Mouse (Mus musculus): ENCODE results near the gene Fndc9.
A peak's percentile ranks its signal among the peaks of the same experiment; 100 is the strongest.

The Fndc9 gene

DNA sequence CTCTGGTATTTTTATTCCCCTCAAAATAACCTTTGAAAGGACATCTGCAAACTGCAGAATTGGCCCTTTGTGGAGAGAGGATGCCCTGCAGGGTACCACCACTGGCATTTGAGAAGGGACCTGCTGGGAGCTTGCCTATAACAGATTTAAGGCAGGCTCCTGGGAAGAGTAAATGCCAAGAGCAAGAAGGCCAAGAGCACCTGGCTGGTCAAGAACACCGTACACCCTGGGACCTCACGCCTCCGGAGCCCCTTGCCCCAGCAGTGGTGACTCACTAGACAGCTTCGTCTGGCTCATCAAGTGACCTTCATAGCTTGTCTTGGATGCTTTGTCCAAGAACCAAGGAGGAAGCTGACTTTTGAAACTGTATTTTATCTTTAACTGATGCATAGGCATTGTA is 2.5 kb upstream of the Fndc9 start:
- DNase-seq (ENCODE audit: extremely low spot score, low read depth, low spot score): no peak

DNA sequence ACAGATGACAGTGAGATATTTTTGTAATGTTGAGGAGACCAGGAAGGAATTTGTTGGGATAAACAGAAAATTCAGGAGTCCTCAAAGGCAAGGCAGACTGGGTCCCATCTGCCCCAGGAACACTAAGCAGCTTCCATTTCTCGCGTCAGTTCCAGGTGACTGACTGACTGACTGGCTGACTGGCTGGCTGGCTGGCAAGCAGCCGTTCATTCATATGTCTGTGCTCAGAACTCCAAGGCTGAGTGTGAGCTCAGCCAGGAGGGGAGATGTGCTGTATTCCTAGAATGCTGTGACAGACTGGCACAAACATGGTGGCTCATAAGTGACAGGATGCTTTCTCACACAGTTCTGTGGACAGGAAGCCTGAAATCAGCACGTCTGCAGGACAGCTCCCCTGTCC is 1.4 kb upstream of the Fndc9 start:
- no peak for DNase-seq (ENCODE audit: extremely low spot score, low read depth, low spot score)

- DNase-seq (ENCODE audit: extremely low spot score, low read depth, low spot score): peak; percentile 20
Measured at GRCm38 (mm10) chr11:46236976-46237375, 1.6 kb downstream of the Fndc9 start.

DNA sequence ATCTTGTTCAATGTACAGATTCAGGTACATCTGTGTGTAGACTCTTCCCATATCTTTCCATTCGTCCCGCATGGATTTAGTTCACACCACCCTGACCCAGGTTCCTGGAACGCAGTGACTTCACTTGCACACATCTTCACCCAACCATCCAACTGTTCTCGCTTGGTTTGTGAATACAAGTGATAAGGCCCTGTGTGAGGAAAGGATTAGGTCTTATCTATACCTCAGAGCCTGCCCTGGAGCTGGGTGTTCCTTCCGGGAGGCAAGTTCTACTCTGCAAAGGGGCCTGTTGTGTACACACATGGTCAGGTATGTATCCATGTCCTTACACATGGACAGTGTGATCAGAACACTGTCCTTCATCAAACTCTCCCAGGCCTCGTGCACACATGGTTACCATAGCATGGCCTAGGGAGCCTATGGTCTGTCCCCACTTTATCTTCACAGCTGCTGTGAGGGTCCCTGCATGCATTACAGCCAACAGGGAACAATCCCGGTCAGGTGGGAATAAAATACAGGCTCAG is 5.9 kb downstream of the Fndc9 start:
- no peak for DNase-seq (ENCODE audit: extremely low spot score, low read depth, low spot score)

DNA sequence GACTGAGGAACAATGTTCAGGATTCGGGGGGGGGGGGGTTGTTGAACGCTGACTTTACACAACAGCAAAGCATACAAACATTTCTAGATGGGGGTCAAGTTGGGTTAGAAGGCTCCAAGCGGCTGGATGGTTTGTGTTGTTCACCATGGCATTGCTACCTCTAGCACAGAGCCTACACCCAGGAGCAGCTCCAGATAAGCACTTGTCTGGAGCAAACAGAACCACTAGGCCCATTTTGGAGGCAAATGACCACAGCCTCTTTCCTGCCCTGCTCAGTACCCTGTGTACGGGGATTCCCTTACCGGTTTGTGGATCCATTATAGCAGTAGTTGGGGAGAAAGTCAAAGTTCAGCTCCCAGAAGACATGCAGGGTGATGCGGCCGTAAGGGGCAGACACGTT is 6.7 kb downstream of the Fndc9 start:
- DNase-seq (ENCODE audit: extremely low spot score, low read depth, low spot score): no peak

- DNase-seq (ENCODE audit: extremely low spot score, low read depth, low spot score): no peak
Measured at GRCm38 (mm10) chr11:46244731-46245604, 9.6 kb downstream of the Fndc9 start.

DNA sequence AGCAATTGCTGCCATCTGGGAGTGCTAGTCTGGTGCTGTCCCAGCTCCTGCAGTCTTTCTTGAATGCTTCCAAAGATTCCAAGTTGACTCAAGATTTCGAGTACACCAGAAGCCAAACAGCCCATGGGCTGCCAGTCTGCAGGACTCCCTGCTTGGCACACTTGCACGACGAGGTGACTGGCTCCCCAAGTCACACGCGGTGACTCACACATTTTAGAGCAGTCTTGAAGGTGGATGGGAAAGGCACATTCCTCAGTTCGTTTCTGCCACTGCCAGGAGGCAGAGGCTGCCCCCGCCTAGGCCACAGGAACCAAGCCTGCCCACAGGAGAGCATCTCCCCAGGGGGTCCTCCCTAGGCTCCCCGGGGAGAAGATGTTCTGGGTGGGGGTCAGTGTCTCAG is 10.6 kb downstream of the Fndc9 start:
- DNase-seq (ENCODE audit: extremely low spot score, low read depth, low spot score): no peak

- DNase-seq (ENCODE audit: extremely low spot score, low read depth, low spot score): no peak
Measured at GRCm38 (mm10) chr11:46246393-46246792, 11.1 kb downstream of the Fndc9 start.

DNA sequence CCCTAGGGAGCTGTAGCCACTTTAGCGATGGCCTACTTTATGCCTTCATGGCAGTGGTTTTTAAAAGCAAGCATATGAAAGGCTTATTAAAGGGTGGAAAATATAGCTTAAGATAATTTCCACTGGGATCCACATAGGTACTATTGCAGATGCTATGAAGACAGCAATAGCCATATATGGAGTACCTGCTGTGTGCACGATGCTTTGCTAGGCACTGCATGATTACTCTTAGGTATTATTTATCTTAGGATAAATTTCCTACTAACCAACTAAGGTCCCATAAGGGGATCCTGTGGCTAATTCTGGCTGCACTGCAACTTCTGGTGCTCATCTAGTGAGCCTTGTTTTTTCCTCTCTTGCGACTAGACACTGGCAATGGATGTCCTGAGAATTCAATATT is 13.0 kb downstream of the Fndc9 start:
- DNase-seq (ENCODE audit: extremely low spot score, low read depth, low spot score): no peak

DNA sequence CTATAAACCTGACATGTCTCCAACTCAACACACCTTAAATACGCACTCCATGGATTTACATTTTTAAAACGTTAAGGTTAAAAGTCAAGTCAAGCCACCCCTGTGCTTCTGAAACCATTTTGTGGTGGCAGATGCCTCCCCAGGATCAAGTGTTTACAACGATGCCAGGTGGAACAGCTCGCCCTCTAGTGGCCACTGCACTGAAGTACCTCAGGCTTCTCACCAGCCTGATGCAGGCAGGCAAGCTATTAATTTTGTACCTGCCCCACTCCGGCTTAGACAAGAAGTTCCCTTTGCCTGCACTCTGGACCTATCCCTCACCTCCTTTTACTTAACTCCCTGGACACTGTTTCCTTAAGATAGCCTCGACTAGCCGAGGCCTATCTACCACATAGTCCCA is 16.7 kb downstream of the Fndc9 start:
- peak; percentile 14 for DNase-seq (ENCODE audit: extremely low spot score, low read depth, low spot score)

DNA sequence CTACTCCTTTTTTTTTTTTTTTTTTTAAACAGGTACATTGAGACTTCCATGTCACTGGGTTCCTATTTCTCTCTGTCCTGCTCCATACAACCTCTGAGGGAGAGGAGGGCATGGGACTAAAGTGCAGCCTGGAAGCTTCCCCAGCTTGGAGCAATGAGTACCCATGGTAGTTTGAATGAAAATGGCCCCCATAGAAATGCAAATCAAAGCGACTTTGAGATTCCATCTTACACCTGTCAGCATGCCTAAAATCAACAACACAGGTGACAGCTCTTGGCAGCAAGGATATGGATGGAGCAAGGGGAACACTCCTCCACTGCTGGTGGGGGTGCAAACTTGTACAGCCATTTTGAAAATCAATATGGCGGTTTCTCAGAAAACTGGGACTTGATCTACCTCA is 20.0 kb downstream of the Fndc9 start:
- DNase-seq (ENCODE audit: extremely low spot score, low read depth, low spot score): no peak

DNA sequence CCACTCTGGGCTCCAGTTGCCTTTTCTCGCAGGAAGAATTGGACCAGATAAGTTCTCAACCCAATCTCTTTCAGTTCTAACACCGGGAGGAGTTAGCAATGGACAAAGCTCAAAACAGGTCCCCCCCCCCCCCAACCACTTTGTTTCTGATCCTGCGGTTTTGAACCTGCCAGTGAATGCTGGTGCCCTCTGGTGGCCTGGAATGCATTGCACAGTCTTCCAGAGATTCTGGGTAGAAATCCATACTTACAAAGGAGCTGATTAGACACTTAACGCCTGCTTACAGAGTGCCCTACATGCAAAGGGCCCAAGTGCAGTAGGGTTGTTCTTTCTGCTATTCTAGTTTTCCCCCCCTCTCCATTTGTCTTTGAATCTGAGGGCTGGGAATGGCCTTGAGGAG is 22.9 kb downstream of the Fndc9 start:
- DNase-seq (ENCODE audit: extremely low spot score, low read depth, low spot score): no peak

DNA sequence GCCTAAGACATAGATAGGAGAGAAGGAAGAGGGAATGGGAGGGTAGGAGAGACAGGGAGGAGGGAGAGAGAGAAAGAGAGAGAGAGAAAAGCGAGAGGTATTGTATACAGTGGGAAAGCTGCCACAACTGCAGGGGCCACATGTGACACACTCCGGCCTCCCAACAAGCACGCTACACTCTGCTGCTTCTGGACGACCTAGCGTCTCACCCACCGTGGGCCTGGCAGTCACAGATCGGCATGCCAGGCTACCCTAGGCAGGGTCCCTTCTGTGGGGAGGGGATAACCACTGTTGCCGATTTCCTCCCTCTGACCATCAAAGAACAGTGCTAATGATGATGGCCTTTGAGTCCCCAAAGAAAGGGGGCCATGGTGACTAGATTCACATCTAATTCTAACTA is 23.4 kb downstream of the Fndc9 start:
- DNase-seq (ENCODE audit: extremely low spot score, low read depth, low spot score): no peak

- no peak for DNase-seq (ENCODE audit: extremely low spot score, low read depth, low spot score)
Measured at GRCm38 (mm10) chr11:46262854-46263253, 27.5 kb downstream of the Fndc9 start.

DNA sequence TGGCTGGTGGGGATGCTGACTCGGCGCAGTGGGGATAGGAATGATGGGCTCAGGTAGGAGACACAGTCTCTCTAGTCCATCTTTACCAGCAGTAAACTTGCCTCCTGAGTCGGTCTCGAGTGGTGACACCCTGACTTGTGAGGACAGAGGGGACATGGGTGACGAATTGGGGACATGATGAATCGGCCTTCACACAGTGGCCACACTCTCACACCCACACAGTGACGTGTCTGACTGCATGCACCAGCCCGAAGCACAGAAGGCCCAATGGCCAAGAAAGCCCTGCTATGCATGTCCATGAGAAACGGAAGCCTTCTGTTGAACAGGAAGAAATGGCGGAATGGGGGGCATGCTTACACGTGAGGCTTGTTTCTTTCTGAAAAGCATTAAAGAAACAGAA is 28.0 kb downstream of the Fndc9 start:
- no peak for DNase-seq (ENCODE audit: extremely low spot score, low read depth, low spot score)

DNA sequence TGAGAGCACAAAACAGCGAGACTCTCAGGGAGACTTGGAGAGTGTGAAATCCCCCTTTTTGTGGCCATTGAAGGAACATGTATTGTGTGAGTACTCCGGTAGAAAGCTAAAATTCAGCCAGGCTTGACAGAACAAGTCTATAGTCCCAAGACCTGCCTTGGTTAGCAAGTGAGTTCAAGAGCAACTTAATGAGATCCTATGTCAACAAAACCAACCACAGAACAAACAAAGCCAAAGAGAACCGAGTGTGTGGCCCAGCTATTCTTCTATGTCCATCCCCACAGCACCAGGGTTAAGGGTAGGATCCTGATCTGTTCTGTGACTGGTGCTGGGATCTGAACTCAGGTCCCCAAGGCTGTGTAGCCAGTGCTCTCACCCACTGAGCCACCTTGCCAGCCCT is 29.3 kb downstream of the Fndc9 start:
- DNase-seq (ENCODE audit: extremely low spot score, low read depth, low spot score): no peak

- no peak for DNase-seq (ENCODE audit: extremely low spot score, low read depth, low spot score)
Measured at GRCm38 (mm10) chr11:46265031-46265786, 29.9 kb downstream of the Fndc9 start.

DNA sequence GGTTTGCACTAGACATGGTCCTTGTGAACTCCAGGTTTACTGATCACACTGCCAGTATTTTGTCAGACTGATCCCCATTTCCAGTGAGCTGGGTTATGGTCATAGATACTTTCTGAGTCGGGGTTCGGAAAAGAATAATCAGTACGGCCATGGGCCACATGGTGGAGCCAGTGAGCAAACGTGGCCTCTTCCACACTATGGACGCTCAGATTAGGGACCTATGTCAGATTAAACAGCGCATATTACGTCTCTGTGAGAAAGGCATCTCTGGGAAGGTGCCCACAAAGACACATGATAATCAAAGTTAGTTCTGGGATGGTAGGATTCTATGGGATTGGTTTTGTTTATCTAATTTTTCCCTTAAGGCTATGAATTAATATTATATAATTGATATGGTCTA is 33.7 kb downstream of the Fndc9 start:
- peak; percentile 28 for DNase-seq (ENCODE audit: extremely low spot score, low read depth, low spot score)

DNA sequence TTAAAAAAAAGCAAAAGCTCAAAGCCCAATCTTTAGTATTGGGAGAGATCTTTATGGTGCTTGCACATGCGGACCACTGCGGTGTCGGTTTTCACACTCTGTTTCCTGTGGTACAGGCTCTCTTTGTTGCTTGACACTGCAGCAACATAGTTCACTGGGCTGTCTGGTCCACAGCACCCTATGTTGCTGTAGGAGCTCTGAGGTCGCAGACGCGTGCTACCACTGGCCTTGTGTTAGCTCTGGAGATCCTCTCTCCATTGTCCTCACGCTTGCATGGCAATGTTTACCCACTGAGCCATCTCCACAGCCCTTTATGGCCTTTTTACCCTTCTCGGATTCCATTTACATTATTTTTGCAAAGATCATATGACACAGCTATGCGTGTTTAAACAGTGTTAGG is 34.1 kb downstream of the Fndc9 start:
- no peak for DNase-seq (ENCODE audit: extremely low spot score, low read depth, low spot score)

- DNase-seq (ENCODE audit: extremely low spot score, low read depth, low spot score): no peak
Measured at GRCm38 (mm10) chr11:46269893-46270292, 34.6 kb downstream of the Fndc9 start.

GRCm38 (mm10) chr11:46272058-46272681 is 36.8 kb downstream of the Fndc9 start:
- DNase-seq (ENCODE audit: extremely low spot score, low read depth, low spot score): no peak

DNA sequence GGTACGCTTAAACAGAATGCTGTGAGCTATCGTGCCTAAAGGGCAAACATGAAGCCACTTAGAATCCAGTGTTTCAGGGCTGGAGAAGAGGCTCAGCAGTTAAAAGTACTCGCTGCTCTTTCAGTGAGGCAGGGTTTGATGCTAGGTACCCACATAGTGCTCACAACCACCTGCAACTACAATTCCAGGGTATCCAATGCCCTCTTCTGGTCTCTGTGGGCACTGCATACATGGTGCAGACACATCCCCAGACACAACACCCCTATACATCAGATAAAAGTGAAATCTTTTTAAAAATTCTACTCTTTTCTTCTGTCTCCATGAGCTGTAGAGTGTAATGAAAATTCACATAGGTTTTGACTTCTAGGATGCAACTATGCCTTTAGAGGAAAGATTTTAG is 38.6 kb downstream of the Fndc9 start:
- no peak for DNase-seq (ENCODE audit: extremely low spot score, low read depth, low spot score)

Measured in hindlimb bud, embryonic 11.5 days (tissue).